Mouse (Mus musculus) thymus, postnatal 25 days (tissue): ENCODE data around the gene Pde1a.
A peak's percentile ranks its signal among the peaks of the same experiment; 100 is the strongest.
"Not testable (repeated sequence)": the region's sequence is repeated elsewhere in the genome, so short reads cannot be mapped to it uniquely, and the experiment has no call there.

Experiments
- DNase-seq: peaks from one replicate; pipeline ENCODE4 v3.0.0; 2022

Pde1a gene

GRCm38 (mm10) chr2:79945898-79946675 lies 183.2 kb downstream of the Pde1a start:
- DNase-seq: no peak

GRCm38 (mm10) chr2:79934660-79935059 lies 194.6 kb downstream of the Pde1a start:
- DNase-seq: no peak

GRCm38 (mm10) chr2:79922356-79922755 lies 206.9 kb downstream of the Pde1a start:
- DNase-seq: no peak

- no peak for DNase-seq
Observed at GRCm38 (mm10) chr2:79921375-79921774, 207.9 kb downstream of the Pde1a start.

GRCm38 (mm10) chr2:79920438-79920837 lies 208.8 kb downstream of the Pde1a start:
- no peak for DNase-seq

- DNase-seq: no peak
Observed at GRCm38 (mm10) chr2:79901841-79902510, 227.3 kb downstream of the Pde1a start.

- DNase-seq: no peak
Observed at GRCm38 (mm10) chr2:79898522-79898921, 230.7 kb downstream of the Pde1a start.

- no peak for DNase-seq
Observed at GRCm38 (mm10) chr2:79892829-79893228, 236.4 kb downstream of the Pde1a start.

GRCm38 (mm10) chr2:79891760-79892570 lies 237.3 kb downstream of the Pde1a start:
- no peak for DNase-seq

GRCm38 (mm10) chr2:79890726-79891125 lies 238.5 kb downstream of the Pde1a start:
- DNase-seq: no peak

GRCm38 (mm10) chr2:79883631-79884350 lies 245.5 kb downstream of the Pde1a start:
- no peak for DNase-seq

GRCm38 (mm10) chr2:79883210-79883609 lies 246.0 kb downstream of the Pde1a start:
- no peak for DNase-seq

GRCm38 (mm10) chr2:79865275-79865999 lies 263.8 kb downstream of the Pde1a start:
- peak; percentile 4 for DNase-seq

GRCm38 (mm10) chr2:79856874-79857273 lies 272.4 kb downstream of the Pde1a start:
- DNase-seq: no peak

GRCm38 (mm10) chr2:79847396-79847795 lies 281.9 kb downstream of the Pde1a start:
- DNase-seq: not testable (repeated sequence)

- no peak for DNase-seq
Observed at GRCm38 (mm10) chr2:79839513-79839912, 289.7 kb downstream of the Pde1a start.

GRCm38 (mm10) chr2:79839090-79839489 lies 290.2 kb downstream of the Pde1a start:
- no peak for DNase-seq

GRCm38 (mm10) chr2:79825853-79826252 lies 303.4 kb downstream of the Pde1a start:
- DNase-seq: no peak

- DNase-seq: no peak
Observed at GRCm38 (mm10) chr2:79819543-79819942, 309.7 kb downstream of the Pde1a start.

- no peak for DNase-seq
Observed at GRCm38 (mm10) chr2:79815708-79816484, 313.4 kb downstream of the Pde1a start.

GRCm38 (mm10) chr2:79798627-79799026 lies 330.6 kb downstream of the Pde1a start:
- DNase-seq: no peak
